Mouse (Mus musculus) midbrain, embryonic 12.5 days (tissue): ENCODE measurements around the gene Pusl1. TPM values are rescaled to one million over a fixed set of nuclear protein-coding genes. Genes with fewer than 3 reads are reported as not detected.

Experiments
- ATAC-seq: fragments of 200-750 bp; cut with Nextera tagmentation; 2 replicates; pipeline ENCODE4 v1.8.0; 2017; ENCODE audit warnings: low read depth, moderate TSS enrichment, moderate library complexity; ENCODE audit not compliant: low FRiP score
- H3K27ac ChIP-seq: fragments of 300-500 bp; sonication (generic); replicated peaks from 2 replicates; pipeline ENCODE4 v1.5.1; 2016; ENCODE audit warnings: mild to moderate bottlenecking
- H3K27me3 ChIP-seq: fragments of 300-500 bp; sonication (generic); 2 replicates; pipeline ENCODE4 v1.6.1; 2016; ENCODE audit warnings: mild to moderate bottlenecking
- H3K36me3 ChIP-seq: fragments of 300-500 bp; sonication (generic); 2 replicates; pipeline ENCODE4 v1.6.1; 2016
- H3K4me1 ChIP-seq: fragments of 300-500 bp; sonication (generic); 2 replicates; pipeline ENCODE4 v1.6.1; 2016
- H3K4me2 ChIP-seq: fragments of 300-500 bp; sonication (generic); replicated peaks from 2 replicates; pipeline ENCODE4 v1.6.1; 2016; ENCODE audit warnings: mild to moderate bottlenecking, moderate library complexity
- H3K4me3 ChIP-seq: fragments of 300-500 bp; sonication (generic); 2 replicates; pipeline ENCODE4 v1.5.1; 2016; ENCODE audit warnings: mild to moderate bottlenecking
- H3K9ac ChIP-seq: fragments of 300-500 bp; sonication (generic); replicated peaks from 2 replicates; pipeline ENCODE4 v1.6.1; 2016; ENCODE audit warnings: mild to moderate bottlenecking, moderate library complexity
- H3K9me3 ChIP-seq: fragments of 300-500 bp; sonication (generic); 2 replicates; pipeline ENCODE4 v1.6.1; 2016; ENCODE audit warnings: mild to moderate bottlenecking
- WGBS: fragments of 180-500 bp; shearing (Covaris S2); methylation state at CpG from one replicate; pipeline ENCODE4 v1.1.7; 2016; 5-methylcytosine and 5-hydroxymethylcytosine counted together
- microRNA-seq: library from miRNA; unstranded; fragments of <30 nt; microRNA quantifications from one replicate; pipeline ENCODE4, GENCODE M21; 2017
- polyA plus RNA-seq: library from polyadenylated mRNA; unstranded; fragments of >200 nt; fragmentation: Nextera tagmentation; extraction: Ambion mirVana; gene quantifications from 2 replicates; pipeline ENCODE4 v1.2.1, GENCODE M21; 2016

Pusl1 gene
- polyA plus RNA-seq, 1 experiment from 2014 or later: 51.9 TPM

DNA sequence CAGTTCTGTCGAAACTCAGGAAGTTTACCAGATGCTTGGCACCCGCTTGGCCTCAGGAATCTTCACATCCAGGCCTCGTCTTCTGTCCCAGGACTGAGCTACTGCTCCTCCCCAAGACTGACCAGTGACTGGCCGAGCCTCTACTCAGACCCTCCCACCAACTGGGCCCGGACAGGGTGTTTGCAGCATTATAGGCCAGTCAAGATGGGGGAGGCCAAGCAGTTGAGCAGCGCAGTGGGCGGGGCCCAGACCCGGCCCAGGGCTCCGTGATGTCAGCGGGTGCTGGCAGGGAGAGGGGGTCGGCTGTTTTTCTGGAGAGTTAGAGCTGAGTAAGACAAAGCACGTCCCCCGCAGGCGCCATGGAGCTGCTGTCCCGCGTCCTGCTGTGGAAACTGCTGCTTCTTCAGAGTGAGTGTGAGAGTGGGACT, 52.1 kb downstream of the Pusl1 start, which contains the start of gene Mxra8:
Gene Mxra8 (plus strand): TSS at position 198 of the 428 bp plus-strand sequence.
- Histone ChIP-seq H3K4me1 (peaks cover 26% of the 10 kb centered on the region), H3K9me3 (no peaks in the 10 kb centered on the region), H3K9ac (peak within 1 kb of the TSS; percentile 56), H3K4me3 (peak within 1 kb of the TSS; percentile 42), H3K36me3 (0 out of 2 replicates have a peak, but pooled peaks cover 5% of the 10 kb centered on the region), H3K4me2 (peak within 1 kb of the TSS; percentile 70), H3K27ac (peak within 1 kb of the TSS; percentile 30), H3K27me3 (peaks cover 14% of the 10 kb centered on the region)
- ATAC-seq: peak; percentile 85
- 2% methylated on average over 16 of the region's 16 CpGs for WGBS

DNA sequence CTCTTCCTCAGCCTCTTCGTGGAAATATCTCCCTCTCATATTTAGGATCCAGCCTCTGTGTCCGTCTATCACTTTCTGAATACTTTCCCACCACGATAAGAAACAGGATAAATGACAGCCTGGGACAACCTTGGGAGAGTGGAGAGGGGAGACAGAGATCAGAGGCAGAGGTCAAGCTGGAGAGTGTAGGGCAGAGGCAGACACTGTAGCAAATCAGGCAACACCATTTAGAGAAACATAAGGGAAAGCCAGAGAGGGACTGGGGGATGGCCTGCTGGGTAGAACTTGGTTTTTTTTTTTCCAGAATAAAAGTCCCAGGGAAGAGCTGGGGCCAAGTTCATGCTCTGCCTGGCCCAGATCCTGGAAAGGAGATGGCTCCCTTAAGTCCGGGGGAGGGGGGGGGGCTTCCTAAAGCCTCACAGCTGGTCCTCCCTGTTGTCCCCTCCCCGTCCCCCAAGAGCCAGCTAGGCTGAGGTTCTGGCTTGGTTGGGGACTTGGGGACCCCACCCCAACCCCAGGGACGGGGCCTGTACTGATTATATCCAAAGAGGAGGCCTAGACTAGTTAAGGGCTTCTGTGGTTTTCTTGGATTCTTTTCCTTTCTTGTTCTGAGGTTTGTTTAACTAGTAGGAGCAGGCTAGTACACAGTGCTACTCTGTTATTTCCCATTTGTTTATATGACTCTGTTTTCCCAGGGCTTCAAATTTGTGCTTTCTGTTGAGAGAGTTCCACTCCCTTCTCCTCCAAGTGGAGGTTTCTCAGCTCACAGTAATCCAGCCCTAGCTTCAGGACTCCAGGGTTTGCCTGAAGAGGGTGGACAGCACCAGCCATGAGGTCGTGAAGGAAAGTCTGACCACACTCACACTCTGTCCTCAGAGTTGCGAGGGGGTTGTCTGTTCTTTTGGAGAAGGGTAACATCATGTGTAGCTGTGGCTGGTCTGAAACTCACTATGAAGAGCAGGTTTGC, 53.1 kb downstream of the Pusl1 start:
- ATAC-seq: no peak
- Histone ChIP-seq H3K4me1 (peaks cover 33% of the 10 kb centered on the region), H3K27me3 (peaks cover 14% of the 10 kb centered on the region), H3K27ac (peak overlapping the region; percentile 2; the same call in 1 of the 2 replicates), H3K9ac (no peak overlapping the region), H3K36me3 (0 out of 2 replicates have a peak, but pooled peaks cover 9% of the 10 kb centered on the region), H3K4me2 (no peak overlapping the region), H3K4me3 (no peak overlapping the region), H3K9me3 (no peaks in the 10 kb centered on the region)
- WGBS: 61% methylated on average over 8 of the region's 8 CpGs

Small RNA genes within 50 kb of the gene (microRNA-seq; reads per million reads assigned to microRNA genes)
- gene Gm22991: not detected

Other genes starting within 250 kb of the Pusl1 start
- not detected in 2 replicates for gene Gm10563, start 246.4 kb downstream of the Pusl1 start, polyA plus RNA-seq
- gene Mmp23, start 238.4 kb downstream of the Pusl1 start, polyA plus RNA-seq: 4.4 and 5.7 TPM in 2 replicates
- 32.7 and 35.0 TPM in 2 replicates for gene Mib2, start 222.6 kb downstream of the Pusl1 start, polyA plus RNA-seq
- 5.7 and 7.0 TPM in 2 replicates for gene Fndc10, start 197.4 kb downstream of the Pusl1 start, polyA plus RNA-seq
- 140 TPM in 2 replicates for gene Ssu72, start 187.0 kb downstream of the Pusl1 start, polyA plus RNA-seq
- gene Tmem240, start 157.0 kb downstream of the Pusl1 start, polyA plus RNA-seq: 4.2 and 4.7 TPM in 2 replicates
- gene Atad3a, start 130.7 kb downstream of the Pusl1 start, polyA plus RNA-seq: 87.1 and 97.3 TPM in 2 replicates
- 13.9 and 14.6 TPM in 2 replicates for gene Vwa1, start 117.1 kb downstream of the Pusl1 start, polyA plus RNA-seq
- 0.38 and 0.63 TPM in 2 replicates for gene Tmem88b, start 105.9 kb downstream of the Pusl1 start, polyA plus RNA-seq
- gene Ankrd65, start 101.3 kb downstream of the Pusl1 start, polyA plus RNA-seq: not detected in 2 replicates
- 207 and 220 TPM in 2 replicates for gene Mrpl20, start 88.9 kb downstream of the Pusl1 start, polyA plus RNA-seq
- gene Ccnl2, start 79.3 kb downstream of the Pusl1 start, polyA plus RNA-seq: 206 and 218 TPM in 2 replicates
- 130 and 136 TPM in 2 replicates for gene Aurkaip1, start 60.5 kb downstream of the Pusl1 start, polyA plus RNA-seq
- gene Mxra8, start 52.1 kb downstream of the Pusl1 start, polyA plus RNA-seq: 31.9 and 36.0 TPM in 2 replicates
- gene Dvl1, start 44.4 kb downstream of the Pusl1 start, polyA plus RNA-seq: 8.4 and 9.8 TPM in 2 replicates
- 0.51 and 0.57 TPM in 2 replicates for gene Tas1r3, start 28.4 kb downstream of the Pusl1 start, polyA plus RNA-seq
- 21.7 and 23.5 TPM in 2 replicates for gene Cptp, start 22.3 kb downstream of the Pusl1 start, polyA plus RNA-seq
- gene Ints11, start 22.2 kb downstream of the Pusl1 start, polyA plus RNA-seq: 88.3 and 95.4 TPM in 2 replicates
- gene Acap3, start within 50 bp of the Pusl1 start, polyA plus RNA-seq: 54.6 and 61.2 TPM in 2 replicates
- 159 and 161 TPM in 2 replicates for gene Ube2j2, start 52.0 kb upstream of the Pusl1 start, polyA plus RNA-seq
- 16.0 and 18.1 TPM in 2 replicates for gene C1qtnf12, start 70.5 kb upstream of the Pusl1 start, polyA plus RNA-seq
- gene B3galt6, start 100.9 kb upstream of the Pusl1 start, polyA plus RNA-seq: 19.1 and 23.0 TPM in 2 replicates
- 120 and 130 TPM in 2 replicates for gene Sdf4, start 101.1 kb upstream of the Pusl1 start, polyA plus RNA-seq
- gene Tnfrsf4, start 122.1 kb upstream of the Pusl1 start, polyA plus RNA-seq: 0.52 and 0.77 TPM in 2 replicates
- gene Tnfrsf18, start 134.4 kb upstream of the Pusl1 start, polyA plus RNA-seq: 2.2 and 2.4 TPM in 2 replicates
- gene Ttll10, start 167.6 kb upstream of the Pusl1 start, polyA plus RNA-seq: not detected in 2 replicates
- 59.8 and 60.0 TPM in 2 replicates for gene 9430015G10Rik, start 218.2 kb upstream of the Pusl1 start, polyA plus RNA-seq
- 1.1 and 1.2 TPM in 2 replicates for gene Rnf223, start 238.7 kb upstream of the Pusl1 start, polyA plus RNA-seq